Mouse (Mus musculus): ENCODE measurements at regions not wholly inside any gene's neighbourhood (a gene's known extent, or its start where the extent isn't known, plus 50 kb on each side); places are given as distances from the start of the nearest gene placed in this dataset. TPM values are rescaled to one million over a fixed set of nuclear protein-coding genes. Genes with fewer than 3 reads are reported as not detected.

Small RNA genes in the stretch of these regions (microRNA-seq; reads per million reads assigned to microRNA genes)
- not detected for gene Mir6368

Measured in neural tube, embryonic 15.5 days (tissue).